Mouse (Mus musculus) ES-Bruce4 (cell line): ENCODE results near the gene Trub1.

Experiments used
- CTCF ChIP-seq: IDR thresholded peaks from one replicate; pipeline ENCODE4 v1.8.1; 2011; ENCODE audit warnings: low read depth, low read length
- POLR2A ChIP-seq: IDR thresholded peaks from one replicate; pipeline ENCODE4 v1.8.1; 2011; ENCODE audit warnings: low read length; ENCODE audit not compliant: insufficient read depth

DNA sequence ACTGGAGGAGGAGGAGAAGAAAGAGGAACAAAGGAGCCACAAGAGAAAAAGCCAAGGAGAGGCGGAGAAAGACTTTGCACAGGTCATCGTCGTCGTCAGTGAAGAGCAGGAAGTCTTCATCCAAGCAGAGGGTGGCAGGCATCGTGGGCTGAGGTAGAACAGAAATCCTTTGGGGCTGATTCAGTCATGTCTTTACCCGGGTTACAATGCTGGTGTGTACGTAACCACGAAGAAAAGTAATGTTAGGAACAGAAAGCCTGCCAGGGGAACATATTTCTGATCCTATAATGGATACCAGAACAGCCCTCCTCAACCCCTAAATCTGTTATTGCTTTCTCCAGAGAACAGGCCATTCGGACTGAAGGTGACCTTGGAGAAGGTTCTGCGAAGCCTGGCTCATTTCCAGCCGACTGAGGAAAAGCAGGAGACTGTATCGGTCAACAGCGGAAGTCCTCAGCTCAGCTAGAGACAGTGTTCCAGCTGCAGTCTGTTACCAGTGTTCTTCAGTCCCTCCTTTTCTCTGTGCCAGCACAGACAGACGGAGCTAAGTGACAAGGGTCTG lies 57.1 kb downstream of the Trub1 start:
- no peak for TF ChIP-seq CTCF
- TF ChIP-seq POLR2A: no peak
